Mouse (Mus musculus): ENCODE results near the gene Fam111a. TPM values are rescaled to one million over a fixed set of nuclear protein-coding genes. Genes with fewer than 3 reads are reported as not detected.

Fam111a gene
- polyA plus RNA-seq, 1 experiment from 2014 or later, result 22.0 TPM

- Histone ChIP-seq H3K27me3 (ENCODE audit: poor library complexity, severe bottlenecking) (peaks cover 18% of the 10 kb centered on the region), H3K9me3 (no peaks in the 10 kb centered on the region), H3K27ac (no peak overlapping the region), H3K4me1 (peaks cover 7% of the 10 kb centered on the region; the same call in 1 of the 2 replicates), H3K36me3 (replicated peaks) (no peaks in the 10 kb centered on the region), H3K4me3 (no peak overlapping the region)
- no peak for DNase-seq (ENCODE audit: extremely low spot score, low spot score)
- 76% methylated on average over 3 of the region's 3 CpGs for WGBS
These were observed 51.5 kb downstream of the Fam111a start for GRCm38 (mm10) chr19:12597073-12597405.

GRCm38 (mm10) chr19:12598674-12599073 lies 53.1 kb downstream of the Fam111a start:
- Histone ChIP-seq H3K4me1 (peaks cover 7% of the 10 kb centered on the region; the same call in 1 of the 2 replicates), H3K27ac (no peak overlapping the region), H3K27me3 (ENCODE audit: poor library complexity, severe bottlenecking) (peaks cover 18% of the 10 kb centered on the region), H3K4me3 (no peak overlapping the region), H3K36me3 (replicated peaks) (no peaks in the 10 kb centered on the region), H3K9me3 (no peaks in the 10 kb centered on the region)
- no peak for DNase-seq (ENCODE audit: extremely low spot score, low spot score)
- 74% methylated on average over 3 of the region's 3 CpGs for WGBS

- no peak within 1 kb of the TSS for H3K27ac ChIP-seq
- 69% methylated on average over 1 of the region's 1 CpGs for WGBS
- no peaks in the 10 kb centered on the region for H3K9me3 ChIP-seq
- H3K4me3 ChIP-seq, result no peak within 1 kb of the TSS
- peaks cover 7% of the 10 kb centered on the region; the same call in 1 of the 2 replicates for H3K4me1 ChIP-seq
- peaks cover 18% of the 10 kb centered on the region for H3K27me3 ChIP-seq (ENCODE audit: poor library complexity, severe bottlenecking)
- no peaks in the 10 kb centered on the region for H3K36me3 ChIP-seq (replicated peaks)
- no peak for DNase-seq (ENCODE audit: extremely low spot score, low spot score)
These were observed 54.1 kb downstream of the Fam111a start, which contains the start of gene Gm4952 for GRCm38 (mm10) chr19:12599674-12600073. TSS of gene Gm4952 (plus strand) at chr19:12599974.

- WGBS, result 52% methylated on average over 2 of the region's 2 CpGs
- peaks cover 18% of the 10 kb centered on the region for H3K27me3 ChIP-seq (ENCODE audit: poor library complexity, severe bottlenecking)
- H3K9me3 ChIP-seq, result no peaks in the 10 kb centered on the region
- no peak overlapping the region for H3K27ac ChIP-seq
- H3K4me3 ChIP-seq, result no peak overlapping the region
- no peaks in the 10 kb centered on the region for H3K36me3 ChIP-seq (replicated peaks)
- peaks cover 7% of the 10 kb centered on the region; the same call in 1 of the 2 replicates for H3K4me1 ChIP-seq
- no peak for DNase-seq (ENCODE audit: extremely low spot score, low spot score)
These were observed 55.3 kb downstream of the Fam111a start for GRCm38 (mm10) chr19:12600684-12601480.

- Histone ChIP-seq H3K27me3 (ENCODE audit: poor library complexity, severe bottlenecking) (no peaks in the 10 kb centered on the region), H3K9me3 (no peaks in the 10 kb centered on the region)
These were observed 62.8 kb downstream of the Fam111a start for GRCm38 (mm10) chr19:12608336-12608735.

GRCm38 (mm10) chr19:12613646-12614045 lies 68.1 kb downstream of the Fam111a start:
- H3K4me1 ChIP-seq, result no peaks in the 10 kb centered on the region
- no peak overlapping the region for H3K27ac ChIP-seq
- no peaks in the 10 kb centered on the region for H3K27me3 ChIP-seq (ENCODE audit: poor library complexity, severe bottlenecking)
- DNase-seq (ENCODE audit: extremely low spot score, low spot score), result no peak
- WGBS, result 84% methylated on average over 1 of the region's 1 CpGs
- H3K36me3 ChIP-seq (replicated peaks), result no peaks in the 10 kb centered on the region
- no peaks in the 10 kb centered on the region for H3K9me3 ChIP-seq
- H3K4me3 ChIP-seq, result no peak overlapping the region

More at GRCm38 (mm10) chr19:12608336-12608735, 62.8 kb downstream of the Fam111a start:
- no peak for DNase-seq (ENCODE audit: extremely low spot score, low spot score)
- no peaks in the 10 kb centered on the region for H3K4me1 ChIP-seq
- H3K4me3 ChIP-seq, result no peak overlapping the region
- H3K36me3 ChIP-seq (replicated peaks), result no peaks in the 10 kb centered on the region
- H3K27ac ChIP-seq, result no peak overlapping the region

GRCm38 (mm10) chr19:12633176-12633575 lies 87.6 kb downstream of the Fam111a start, which contains the start of gene Glyat:
TSS of gene Glyat (plus strand) at chr19:12633308.
- no peak for DNase-seq (ENCODE audit: extremely low spot score, low spot score)
- Histone ChIP-seq H3K9me3 (no peaks in the 10 kb centered on the region), H3K27ac (no peak within 1 kb of the TSS), H3K4me3 (no peak within 1 kb of the TSS), H3K36me3 (replicated peaks) (no peaks in the 10 kb centered on the region), H3K27me3 (ENCODE audit: poor library complexity, severe bottlenecking) (no peaks in the 10 kb centered on the region), H3K4me1 (no peaks in the 10 kb centered on the region)
- WGBS, result 84% methylated on average over 4 of the region's 4 CpGs

- H3K9me3 ChIP-seq, result no peaks in the 10 kb centered on the region
- no peaks in the 10 kb centered on the region for H3K4me1 ChIP-seq
- DNase-seq (ENCODE audit: extremely low spot score, low spot score), result no peak
- no peak overlapping the region for H3K4me3 ChIP-seq
- no peaks in the 10 kb centered on the region for H3K36me3 ChIP-seq (replicated peaks)
- WGBS, result 86% methylated on average over 3 of the region's 3 CpGs
- no peak overlapping the region for H3K27ac ChIP-seq
- no peaks in the 10 kb centered on the region for H3K27me3 ChIP-seq (ENCODE audit: poor library complexity, severe bottlenecking)
These were observed 88.7 kb downstream of the Fam111a start for GRCm38 (mm10) chr19:12634259-12634658.

GRCm38 (mm10) chr19:12634963-12635362 lies 89.4 kb downstream of the Fam111a start:
- no peak overlapping the region for H3K4me3 ChIP-seq
- DNase-seq (ENCODE audit: extremely low spot score, low spot score), result no peak
- 94% methylated on average over 4 of the region's 4 CpGs for WGBS

GRCm38 (mm10) chr19:12636863-12637262 lies 91.3 kb downstream of the Fam111a start:
- Histone ChIP-seq H3K27ac (no peak overlapping the region), H3K36me3 (replicated peaks) (no peaks in the 10 kb centered on the region), H3K4me1 (no peaks in the 10 kb centered on the region), H3K4me3 (no peak overlapping the region), H3K27me3 (ENCODE audit: poor library complexity, severe bottlenecking) (no peaks in the 10 kb centered on the region), H3K9me3 (no peaks in the 10 kb centered on the region)
- 79% methylated on average over 3 of the region's 3 CpGs for WGBS
- DNase-seq (ENCODE audit: extremely low spot score, low spot score), result no peak

More at GRCm38 (mm10) chr19:12634963-12635362, 89.4 kb downstream of the Fam111a start:
- Histone ChIP-seq H3K27ac (no peak overlapping the region), H3K36me3 (replicated peaks) (no peaks in the 10 kb centered on the region), H3K9me3 (no peaks in the 10 kb centered on the region), H3K27me3 (ENCODE audit: poor library complexity, severe bottlenecking) (no peaks in the 10 kb centered on the region), H3K4me1 (no peaks in the 10 kb centered on the region)

GRCm38 (mm10) chr19:12638049-12638448 lies 92.5 kb downstream of the Fam111a start:
- no peaks in the 10 kb centered on the region for H3K36me3 ChIP-seq (replicated peaks)
- no peaks in the 10 kb centered on the region for H3K27me3 ChIP-seq (ENCODE audit: poor library complexity, severe bottlenecking)
- 83% methylated on average over 1 of the region's 1 CpGs for WGBS
- no peak overlapping the region for H3K4me3 ChIP-seq
- H3K4me1 ChIP-seq, result no peaks in the 10 kb centered on the region
- H3K9me3 ChIP-seq, result no peaks in the 10 kb centered on the region
- no peak for DNase-seq (ENCODE audit: extremely low spot score, low spot score)
- H3K27ac ChIP-seq, result no peak overlapping the region

All from forebrain, embryonic 10.5 days (tissue).